Mouse (Mus musculus): ENCODE measurements around the gene Gm11985. TPM values are rescaled to one million over a fixed set of nuclear protein-coding genes. Genes with fewer than 3 reads are reported as not detected.
A peak's percentile ranks its signal among the peaks of the same experiment; 100 is the strongest.

The Gm11985 gene
- total RNA-seq, 2 experiments from 2014 or later = not detected

DNA sequence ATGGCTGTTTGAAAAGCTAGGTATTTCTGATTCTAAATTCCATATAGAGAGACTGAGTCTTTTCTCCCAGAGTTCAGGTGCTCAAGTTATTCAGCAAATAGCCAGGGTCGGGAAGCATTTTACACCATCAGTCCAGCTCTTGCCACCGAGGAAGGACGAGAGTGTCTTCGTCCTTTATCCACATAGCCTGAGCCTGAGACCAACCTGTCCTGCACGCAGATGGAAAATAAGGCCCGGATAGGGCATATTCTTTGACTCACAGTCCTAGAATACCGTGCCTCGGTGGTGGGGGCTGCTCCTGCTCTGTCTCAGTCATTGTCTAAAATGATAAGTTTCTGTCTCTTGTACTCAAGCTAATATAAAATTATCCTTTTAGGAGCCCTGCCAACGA lies 12.0 kb upstream of the Gm11985 start:
- DNase-seq (ENCODE audit: low spot score in 2 of 2) = no peak

DNA sequence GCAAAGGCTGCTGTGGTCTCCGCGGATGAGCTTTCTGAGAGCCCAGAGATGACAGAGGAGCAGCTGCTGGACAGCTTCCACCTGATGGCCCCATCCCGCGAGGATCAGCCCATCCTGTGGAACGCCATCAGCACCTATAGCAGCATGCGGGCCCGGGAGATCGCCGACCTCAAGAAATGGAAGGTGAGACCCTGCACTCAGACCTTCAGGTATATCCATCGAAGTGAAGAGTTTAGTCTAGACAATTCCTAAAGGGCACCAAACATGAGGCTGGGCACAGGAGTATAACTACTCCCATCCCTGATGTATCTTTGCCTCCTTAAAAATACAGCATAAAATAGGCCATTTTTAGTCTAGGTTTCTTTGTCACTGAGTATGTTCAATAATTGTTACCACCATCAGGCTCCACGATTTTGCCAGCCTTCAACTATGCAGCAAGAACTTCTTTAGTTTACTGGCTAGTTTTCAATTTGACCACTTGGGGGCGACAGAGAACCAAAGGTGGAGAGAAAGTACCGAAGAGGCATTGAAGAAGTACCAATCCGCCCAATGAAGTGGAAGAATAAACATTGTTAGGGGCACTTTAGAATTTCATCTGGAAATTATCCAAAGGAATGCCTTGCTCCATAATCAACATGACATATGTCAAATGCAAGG lies 11.5 kb upstream of the Gm11985 start:
- DNase-seq (ENCODE audit: low spot score in 2 of 2) = peak in 1 of 2 experiments; percentile 60

DNA sequence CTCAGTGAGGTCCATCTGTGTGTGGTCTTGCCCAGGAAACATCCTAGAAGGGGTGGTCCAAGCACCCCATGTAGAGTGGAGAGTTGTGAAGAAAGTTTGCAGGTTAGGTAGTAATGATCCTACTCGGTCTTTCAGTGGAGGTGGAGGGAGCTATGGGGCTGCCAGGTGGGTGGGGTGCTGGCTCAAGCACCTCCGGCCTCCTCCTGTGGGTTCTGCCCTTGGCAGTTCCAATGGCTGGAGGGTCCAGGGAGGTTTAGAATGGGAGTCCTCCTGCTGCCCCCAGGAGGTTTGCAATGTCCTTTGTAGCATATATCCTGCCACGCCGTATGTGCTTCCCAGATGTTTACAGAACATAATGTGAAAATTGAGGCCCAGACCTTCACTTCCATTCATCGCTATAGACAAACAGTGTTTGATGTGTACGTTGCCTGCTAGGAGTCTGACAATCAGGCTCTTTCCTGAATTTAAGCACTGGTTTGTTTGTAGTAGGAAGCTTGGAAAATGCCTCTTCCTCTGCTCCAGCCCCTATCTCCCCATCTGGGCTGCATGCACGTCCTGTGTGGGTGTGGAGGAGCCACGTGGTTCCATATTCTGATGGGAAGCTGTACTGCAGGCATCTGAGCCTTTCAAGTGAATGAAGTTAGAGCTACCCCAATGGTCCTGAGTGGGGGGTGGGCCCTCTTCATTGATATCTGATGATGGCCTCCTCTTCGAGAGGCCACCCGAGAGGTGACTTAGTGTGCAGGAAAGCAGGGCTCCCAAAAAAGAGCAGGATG lies 10.3 kb upstream of the Gm11985 start:
- no peak for DNase-seq (ENCODE audit: low spot score in 2 of 2)

DNA sequence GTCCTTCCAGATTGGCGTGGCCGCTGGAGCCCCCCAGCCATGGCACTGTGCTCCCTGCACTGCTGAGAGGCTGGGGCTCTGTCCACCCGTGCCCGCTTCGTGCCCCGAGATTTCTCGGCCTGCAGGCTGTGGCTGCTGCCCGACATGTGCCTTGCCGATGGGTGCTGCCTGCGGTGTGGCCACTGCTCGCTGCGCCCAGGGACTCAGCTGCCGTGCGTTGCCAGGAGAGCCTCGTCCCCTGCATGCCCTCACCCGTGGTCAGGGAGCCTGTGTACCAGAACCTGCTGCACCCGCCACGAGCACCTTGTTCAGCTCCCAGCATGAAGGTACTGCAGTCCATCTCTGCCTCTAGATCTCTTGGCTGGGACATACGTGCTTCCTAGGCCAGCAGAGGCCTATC lies 9.6 kb upstream of the Gm11985 start:
- DNase-seq (ENCODE audit: low spot score in 2 of 2) = no peak

DNA sequence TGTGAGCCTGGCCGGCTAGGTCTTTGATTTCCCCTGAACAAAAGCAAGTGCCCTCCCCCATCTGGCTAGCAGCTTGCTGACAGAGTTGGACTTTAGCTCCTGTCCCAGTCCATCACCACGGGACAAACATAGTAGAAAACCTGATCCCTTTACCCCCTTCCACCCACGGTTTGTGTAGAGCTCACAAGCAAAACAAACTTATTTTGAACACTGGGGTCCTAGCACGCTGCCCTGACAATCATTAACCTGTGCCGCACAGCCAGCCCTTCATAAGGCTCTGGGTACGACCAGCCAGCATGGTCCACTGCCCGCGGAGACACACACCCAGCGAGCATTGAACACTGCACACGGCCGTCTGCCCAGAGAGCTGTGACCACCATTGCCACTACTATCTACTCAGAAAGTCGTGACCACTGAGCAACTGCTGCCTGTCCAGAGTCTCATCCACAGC lies 9.1 kb upstream of the Gm11985 start, which contains the start of gene Igfbp1:
Gene Igfbp1, plus strand, starts transcription at position 292 of the 451 bp plus-strand sequence.
- no peak for DNase-seq (ENCODE audit: low spot score in 2 of 2)

DNA sequence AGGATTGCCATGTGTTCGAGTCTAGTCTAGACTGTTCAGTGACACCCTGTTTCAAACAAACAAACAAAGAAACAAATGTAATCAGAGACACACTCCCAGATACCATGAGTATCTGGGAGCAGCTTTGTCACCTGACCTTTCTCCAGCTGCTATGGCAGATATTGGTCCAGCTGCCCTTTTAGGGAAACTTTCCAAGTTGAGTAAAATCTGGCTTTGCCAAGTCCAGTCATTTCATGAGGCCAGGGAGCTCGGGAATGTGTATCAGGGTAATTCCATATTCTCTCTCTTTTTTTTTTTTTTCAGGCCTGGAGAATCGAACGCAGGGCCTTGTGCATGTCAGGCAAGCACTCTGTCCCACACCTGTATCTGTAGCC lies 6.9 kb upstream of the Gm11985 start:
- no peak for DNase-seq (ENCODE audit: low spot score in 2 of 2)

DNA sequence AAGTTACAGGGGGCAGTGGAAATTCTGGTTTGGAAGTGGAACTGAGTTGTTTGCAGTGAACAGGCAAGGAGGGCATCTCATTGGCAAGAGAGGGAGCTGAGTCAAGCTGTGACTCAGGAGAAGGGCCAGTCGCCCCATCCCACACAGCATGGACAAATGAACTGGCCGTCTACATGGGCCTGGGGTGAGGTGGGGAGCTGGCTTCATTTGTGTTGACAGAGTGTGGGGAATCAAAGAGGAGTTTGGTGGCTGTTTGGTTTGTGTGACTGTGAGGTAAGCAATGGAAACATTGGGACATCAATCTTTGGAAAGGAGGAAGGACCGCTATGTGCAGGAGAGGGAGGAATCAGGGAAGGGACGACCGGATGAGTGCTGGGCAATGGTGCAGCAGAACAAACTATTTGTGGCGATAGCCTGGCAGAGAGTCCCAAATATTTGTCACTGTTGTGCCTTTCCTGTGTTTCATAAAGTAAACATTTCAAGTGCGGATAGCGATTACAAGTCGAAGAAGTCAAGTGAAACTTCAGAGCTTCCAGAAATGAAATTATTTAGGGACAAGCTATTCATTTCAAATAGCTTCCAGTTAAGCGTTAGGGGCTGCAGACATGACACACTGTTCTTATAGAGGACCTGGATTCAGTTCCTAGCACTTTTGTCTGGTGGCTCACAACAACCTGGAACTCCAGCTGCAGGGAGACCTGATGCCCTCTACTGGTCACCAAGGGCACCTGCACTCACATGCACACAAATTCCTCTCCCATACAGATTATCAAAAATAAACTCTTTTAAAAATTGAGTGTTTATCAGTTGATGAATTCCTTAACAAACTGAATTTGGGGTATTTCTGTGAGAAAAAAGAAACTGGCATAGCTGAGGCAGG lies 6.3 kb upstream of the Gm11985 start:
- no peak for DNase-seq (ENCODE audit: low spot score in 2 of 2)

DNA sequence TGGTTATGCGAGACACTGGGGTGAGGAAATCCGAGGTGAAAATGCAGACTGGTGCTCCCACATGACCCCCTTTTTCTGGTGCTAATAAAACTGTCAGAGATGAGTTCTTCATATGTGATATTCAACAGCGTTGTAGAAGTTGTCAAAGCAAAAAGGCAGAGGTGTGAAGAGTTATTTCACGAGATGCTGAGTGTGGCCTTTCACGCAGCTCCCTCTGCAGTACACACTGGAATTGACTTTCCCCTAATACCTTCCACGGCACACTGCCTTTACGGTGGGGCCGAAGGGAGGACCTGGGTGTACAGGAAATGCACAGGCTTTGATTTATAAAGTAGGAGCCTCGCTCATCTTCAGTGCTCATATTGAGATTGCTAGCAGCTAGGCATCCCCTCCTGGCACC lies 4.8 kb upstream of the Gm11985 start:
- DNase-seq (ENCODE audit: low spot score in 2 of 2) = no peak

DNA sequence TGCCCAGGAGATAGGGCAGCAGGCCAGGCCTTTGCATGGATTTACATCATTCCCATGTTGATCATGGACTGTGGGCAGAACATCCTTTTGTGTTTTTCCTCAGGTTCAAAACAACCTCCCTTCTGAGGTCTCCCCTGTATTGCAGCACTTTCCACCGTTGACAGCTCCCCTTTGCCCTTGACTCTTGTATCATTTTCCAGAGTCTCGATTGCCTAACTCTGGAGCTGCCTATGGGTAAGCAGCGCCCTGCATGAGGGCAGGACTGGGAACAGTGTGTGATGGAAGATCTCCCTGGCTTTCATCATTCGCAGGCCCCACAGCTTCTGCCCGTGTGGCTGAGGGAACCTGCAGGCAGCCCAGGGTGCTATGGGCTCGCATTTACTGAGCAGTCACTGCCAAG lies 4.3 kb upstream of the Gm11985 start:
- no peak for DNase-seq (ENCODE audit: low spot score in 2 of 2)

DNA sequence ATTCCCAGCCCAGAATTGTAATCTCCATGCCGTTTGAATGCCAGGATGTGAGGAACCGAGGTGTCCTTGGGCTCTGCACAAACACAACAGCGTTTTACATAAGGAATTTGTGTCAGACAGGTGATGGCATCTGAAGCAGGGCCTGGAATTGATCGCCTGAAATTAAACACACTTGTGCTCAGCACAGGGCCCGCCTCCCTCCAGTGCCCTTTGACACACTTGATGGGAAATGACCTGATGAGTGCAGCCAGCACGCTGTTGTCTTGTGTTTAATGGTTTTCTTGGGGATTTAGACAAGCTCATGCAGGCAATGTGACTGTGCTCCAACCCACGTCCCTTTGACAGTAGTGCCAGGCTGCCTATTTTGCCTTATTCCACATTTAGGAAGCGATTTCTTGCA lies 897 bp downstream of the Gm11985 start:
- no peak for DNase-seq (ENCODE audit: low spot score in 2 of 2)

DNA sequence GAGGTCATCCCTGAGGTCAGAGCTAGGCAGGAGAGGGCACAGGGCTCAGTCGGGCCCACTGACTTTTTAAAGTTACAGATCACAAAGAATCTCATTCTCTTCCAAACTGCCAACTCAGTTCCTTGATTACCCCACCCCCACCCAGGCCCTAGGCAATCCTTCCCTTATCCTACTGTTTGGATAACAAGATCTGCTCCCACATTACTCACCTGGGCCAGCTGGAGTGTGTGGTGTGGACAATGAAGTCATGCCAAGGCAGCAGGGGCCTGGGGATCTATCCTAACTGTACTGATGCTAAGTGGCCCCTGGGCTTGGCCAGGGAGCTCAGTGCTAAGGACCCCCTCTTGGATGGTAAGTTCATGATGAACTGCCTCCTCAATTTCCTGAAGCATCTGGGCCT lies 3.9 kb downstream of the Gm11985 start:
- no peak for DNase-seq (ENCODE audit: low spot score in 2 of 2)

DNA sequence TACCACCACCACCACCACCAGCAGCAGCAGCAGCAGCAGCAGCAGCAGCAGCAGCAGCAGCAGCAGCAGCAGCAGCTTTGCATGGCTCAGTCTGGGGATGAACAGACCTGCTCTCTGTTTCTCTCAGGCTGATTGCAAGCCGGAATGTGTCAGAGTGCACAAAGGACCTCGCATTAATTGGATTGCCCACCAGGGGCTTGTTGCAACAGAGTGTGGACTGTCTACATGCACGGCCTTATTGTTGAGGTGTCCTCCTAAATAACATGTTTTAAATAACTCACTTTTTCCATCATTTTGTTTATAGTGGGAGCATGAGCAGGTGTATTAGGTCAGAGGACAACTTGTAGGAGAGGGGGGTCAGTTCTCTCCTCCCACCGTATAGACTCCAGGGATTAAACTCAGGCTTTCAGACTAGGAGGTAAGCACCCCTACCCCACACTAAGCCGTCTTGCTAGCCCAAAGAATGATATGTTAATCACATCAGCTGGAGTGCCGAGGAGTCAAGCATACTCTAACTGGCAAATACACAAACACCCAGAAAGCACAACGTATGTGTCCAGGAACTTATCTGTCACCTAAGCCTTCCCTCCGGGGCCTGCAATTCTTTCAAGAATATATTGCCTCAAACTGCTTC lies 5.8 kb downstream of the Gm11985 start:
- DNase-seq (ENCODE audit: low spot score in 2 of 2) = no peak

DNA sequence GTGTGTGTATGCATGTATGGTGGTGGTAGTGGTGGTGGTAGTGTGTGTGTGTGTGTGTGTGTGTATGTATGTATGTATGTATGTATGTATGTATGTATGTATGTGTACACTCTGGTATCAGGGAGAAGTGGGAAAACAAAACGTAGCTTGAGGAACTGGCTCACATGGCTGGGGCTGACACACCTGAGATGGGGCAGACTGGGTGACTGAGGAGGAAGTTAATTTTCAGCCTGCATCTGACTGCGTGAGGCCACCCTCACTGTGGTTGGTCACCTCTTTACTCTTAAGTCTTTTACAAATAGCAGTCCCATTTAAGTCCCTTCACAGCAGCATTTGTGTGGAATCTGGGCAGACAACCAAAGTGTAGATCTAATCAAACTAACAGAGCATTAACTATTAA lies 9.1 kb downstream of the Gm11985 start:
- DNase-seq (ENCODE audit: low spot score in 2 of 2) = no peak

DNA sequence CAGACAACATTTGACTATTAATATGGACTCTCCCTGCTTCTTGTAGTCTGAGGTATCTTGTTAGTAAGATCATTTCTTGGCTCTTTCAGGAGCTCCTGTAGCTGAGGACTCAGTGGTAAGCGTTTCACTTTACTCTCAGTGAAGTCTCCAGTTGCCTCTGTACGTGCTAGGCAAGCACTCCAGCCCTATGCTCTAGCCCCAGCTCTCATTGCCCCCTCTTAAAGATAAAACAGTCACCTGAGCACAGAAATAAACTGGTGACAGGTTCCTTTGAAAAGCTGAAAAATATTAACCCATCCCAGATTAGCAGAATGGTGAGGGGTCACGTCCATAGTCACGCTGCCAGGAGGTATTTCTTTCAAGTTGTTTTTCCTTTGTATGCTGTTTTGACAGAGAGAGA lies 9.6 kb downstream of the Gm11985 start:
- DNase-seq (ENCODE audit: low spot score in 2 of 2) = no peak

DNA sequence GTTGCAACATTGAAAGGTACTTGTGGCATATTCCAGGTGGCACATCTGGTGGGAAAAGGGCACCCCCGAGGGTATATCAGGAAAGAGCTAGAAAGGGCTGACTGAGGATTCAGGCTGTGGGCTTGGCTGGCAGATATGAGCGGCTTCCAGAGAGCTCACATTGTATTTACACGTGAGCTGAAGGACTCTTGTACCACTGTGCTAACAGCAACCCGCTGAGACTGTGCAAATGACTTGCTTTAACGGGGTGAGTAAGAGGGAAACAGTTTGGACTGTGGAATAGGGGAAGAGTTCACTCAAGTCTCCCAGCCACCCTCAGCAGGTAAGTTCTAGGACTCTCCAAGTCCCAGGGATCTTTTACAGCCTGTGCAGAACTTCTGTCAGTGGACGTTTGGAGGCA lies 14.7 kb downstream of the Gm11985 start:
- DNase-seq (ENCODE audit: low spot score in 2 of 2) = no peak

DNA sequence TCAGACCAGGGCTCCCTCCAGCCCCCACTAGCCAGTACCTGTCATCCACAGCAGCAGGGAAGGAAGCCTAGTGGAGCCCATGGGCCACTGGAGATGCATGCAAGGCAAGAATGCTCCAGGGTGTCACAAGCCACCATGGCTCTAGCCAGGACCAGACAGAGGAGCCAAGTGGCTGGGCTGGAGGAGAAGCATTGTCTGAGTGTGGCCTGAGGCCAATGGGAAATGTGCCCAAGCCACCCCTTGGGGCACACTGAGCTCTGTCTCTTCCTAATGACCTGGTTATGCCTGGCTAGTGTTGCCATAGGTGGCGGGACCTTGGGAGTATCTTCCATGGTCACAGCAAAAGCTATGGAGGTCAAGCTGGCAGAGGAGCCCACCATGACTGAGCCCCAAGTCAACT lies 18.7 kb downstream of the Gm11985 start:
- no peak for DNase-seq (ENCODE audit: low spot score in 2 of 2)

DNA sequence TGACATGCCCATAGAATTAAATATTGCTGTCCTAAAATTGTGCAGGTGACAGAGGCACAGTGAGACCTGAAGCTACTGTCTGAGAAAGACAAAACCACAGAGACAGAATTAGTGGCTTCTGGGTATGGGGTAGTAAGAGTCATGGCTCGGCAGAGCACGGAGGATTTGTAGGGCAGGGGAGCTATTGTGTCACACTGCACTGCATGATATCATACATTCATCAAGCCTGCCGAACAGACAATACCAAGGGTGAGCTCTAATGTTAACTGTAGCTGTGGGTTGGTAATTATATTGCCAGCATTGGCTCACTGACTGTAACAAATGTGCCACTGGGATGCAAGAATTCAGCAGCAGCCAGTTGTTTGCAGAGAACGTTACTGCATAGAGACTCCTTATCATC lies 24.0 kb downstream of the Gm11985 start:
- no peak for DNase-seq (ENCODE audit: low spot score in 2 of 2)

DNA sequence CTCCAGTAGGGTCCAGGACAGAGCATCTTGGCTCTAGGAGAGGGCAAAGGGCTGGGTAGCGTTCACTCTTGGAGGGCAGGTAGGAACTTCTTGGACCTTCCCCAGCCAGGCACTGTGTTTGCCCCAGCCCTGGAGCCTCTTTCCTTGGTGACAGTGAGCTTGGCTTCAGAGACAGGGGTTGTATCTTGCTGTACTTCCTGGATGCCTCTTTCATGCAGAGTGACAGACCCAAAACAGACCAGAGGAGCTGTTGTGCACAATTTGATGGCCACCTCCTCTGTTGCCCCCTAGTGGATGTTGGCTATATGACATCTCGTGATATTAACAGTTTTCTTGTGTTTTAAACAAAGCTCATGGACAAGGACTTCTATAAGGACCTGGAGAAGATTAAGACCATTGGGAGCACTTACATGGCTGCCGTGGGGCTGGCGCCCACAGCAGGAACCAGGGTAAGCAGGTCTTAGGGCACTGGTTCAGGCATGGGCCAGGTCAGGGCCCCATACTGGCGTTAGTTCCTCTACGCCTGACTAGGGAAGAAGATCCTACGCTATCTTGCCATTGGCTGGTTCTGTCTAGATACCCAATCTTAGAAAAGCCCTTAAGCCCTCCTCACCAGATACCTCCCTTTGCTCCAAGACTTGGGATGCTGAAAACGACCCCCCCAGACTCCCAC lies 26.7 kb downstream of the Gm11985 start:
- DNase-seq (ENCODE audit: low spot score in 2 of 2) = peak in 1 of 2 experiments; percentile 57

DNA sequence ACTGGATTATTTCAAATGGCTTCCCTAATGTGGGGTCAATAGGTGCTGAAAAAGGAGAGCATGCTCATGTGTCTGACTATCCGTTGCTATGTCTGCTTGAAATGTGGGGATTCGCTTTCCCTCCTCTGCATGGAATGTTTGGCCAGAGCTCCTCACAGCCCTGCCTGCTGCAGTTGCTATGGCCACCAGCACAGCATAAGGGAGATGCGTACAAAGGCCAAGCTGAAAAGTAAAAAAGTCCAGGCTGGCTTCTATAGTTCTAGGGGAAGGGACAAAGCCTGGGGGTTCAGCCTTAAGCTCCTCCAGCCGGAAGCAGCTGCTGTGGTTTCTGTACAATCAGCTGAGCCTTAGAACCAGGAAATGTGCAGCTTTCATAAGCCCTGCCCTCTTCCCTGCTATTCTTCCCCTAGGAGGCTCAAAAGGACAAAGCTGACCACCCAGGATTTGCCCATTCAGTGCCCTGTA lies 27.7 kb downstream of the Gm11985 start:
- no peak for DNase-seq (ENCODE audit: low spot score in 2 of 2)

DNA sequence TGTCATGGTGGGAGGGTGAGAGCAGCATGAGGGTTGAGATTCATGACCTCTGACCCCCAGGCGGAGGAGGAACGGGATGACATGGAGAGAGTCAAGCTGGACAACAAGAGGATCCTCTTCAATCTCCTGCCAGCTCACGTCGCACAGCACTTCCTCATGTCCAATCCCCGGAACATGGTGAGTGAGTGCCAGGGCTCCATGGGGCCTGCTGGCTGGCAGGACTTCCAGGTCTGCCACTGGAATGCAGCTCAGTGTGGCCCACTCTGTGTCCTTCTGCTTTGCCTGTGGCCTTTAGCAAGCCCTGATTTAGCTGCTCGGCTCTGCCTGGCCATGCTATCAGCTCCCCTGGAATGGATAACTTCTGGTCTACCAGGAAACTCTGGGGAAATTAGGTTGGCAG lies 28.2 kb downstream of the Gm11985 start:
- DNase-seq (ENCODE audit: low spot score in 2 of 2) = no peak

DNA sequence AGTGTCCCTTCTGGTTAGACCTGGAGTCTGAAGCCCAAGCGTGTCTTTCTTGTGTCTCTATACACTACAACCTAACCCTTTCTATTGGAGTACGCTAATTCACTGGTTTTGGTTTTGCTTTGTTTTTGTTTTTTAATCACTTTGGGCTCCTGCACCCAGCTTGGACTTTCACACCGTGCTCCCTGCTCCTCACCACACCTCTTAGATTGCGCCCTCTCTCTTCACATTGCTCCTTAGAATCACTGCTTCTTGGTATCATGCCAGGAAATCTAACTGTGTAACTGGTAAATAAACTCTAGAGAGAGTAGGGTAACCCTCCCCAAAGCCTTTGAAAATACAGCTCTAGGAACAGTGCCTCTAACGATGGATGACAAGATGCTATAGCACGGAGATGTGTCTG lies 30.2 kb downstream of the Gm11985 start:
- no peak for DNase-seq (ENCODE audit: low spot score in 2 of 2)
